Mouse (Mus musculus) cerebellum, adult 2 months (tissue): Measurements from ENCODE around the gene Slc4a4.

Source experiments
- CTCF ChIP-seq: fragments of 200-500 bp; IDR thresholded peaks from 2 replicates; pipeline ENCODE4 v1.5.1; 2011; ENCODE audit warnings: low read depth, mild to moderate bottlenecking, control low read depth, low read length, moderate library complexity, borderline replicate concordance; ENCODE audit not compliant: insufficient read depth
- POLR2A ChIP-seq: fragments of 200-500 bp; IDR thresholded peaks from 2 replicates; pipeline ENCODE4 v1.6.1; 2011; ENCODE audit warnings: low read length, control low read depth, borderline replicate concordance; ENCODE audit not compliant: insufficient read depth

GRCm38 (mm10) chr5:88982040-88982736 lies 95.6 kb downstream of the Slc4a4 start:
- no peak for TF ChIP-seq POLR2A
- TF ChIP-seq CTCF = no peak
